Mouse (Mus musculus) MEL (cell line): ENCODE measurements at regions not wholly inside any gene's neighbourhood (a gene's known extent, or its start where the extent isn't known, plus 50 kb on each side); places are given as distances from the start of the nearest gene placed in this dataset.

Experiments used
- DNase-seq: peaks from one replicate; pipeline ENCODE4 v3.0.0; 2011; ENCODE audit warnings: low read depth, low spot score
- H3K27ac ChIP-seq: 2 replicates; pipeline ENCODE4 v1.5.1; 2012; ENCODE audit warnings: low read depth, mild to moderate bottlenecking, control low read depth, low read length, moderate library complexity; ENCODE audit not compliant: control insufficient read depth
- H3K27me3 ChIP-seq, 2 experiments: fragments of 150-350 bp in 1 of 2; sonication (generic) in 1 of 2; 2 replicates each; pipeline ENCODE4 v1.6.1; 2012; ENCODE audit warnings: low read length in 2 of 2, mild to moderate bottlenecking in 2 of 2, improper control_type of control experiment in 1 of 2, moderate library complexity in 1 of 2; ENCODE audit not compliant: insufficient read depth in 2 of 2, control insufficient read depth in 1 of 2
- H3K36me3 ChIP-seq, 2 experiments: 2 replicates each; pipeline ENCODE4 v1.6.1; 2012 to 2014; ENCODE audit warnings: low read length in 2 of 2, improper control_type of control experiment in 1 of 2, inconsistent platforms in 1 of 2, mild to moderate bottlenecking in 1 of 2; ENCODE audit not compliant: insufficient read depth in 2 of 2, control insufficient read depth in 1 of 2
- H3K4me1 ChIP-seq, 2 experiments: fragments of 150-350 bp in 1 of 2; sonication (generic) in 1 of 2; 2 replicates each; pipeline ENCODE4 v1.6.1; 2012; ENCODE audit warnings: low read length in 2 of 2, improper control_type of control experiment in 1 of 2, mild to moderate bottlenecking in 1 of 2; ENCODE audit not compliant: insufficient read depth in 2 of 2, control insufficient read depth in 1 of 2
- H3K4me3 ChIP-seq, 2 experiments: fragments of 150-350 bp in 1 of 2; sonication (generic) in 1 of 2; 2 replicates each; pipeline ENCODE4 v1.5.1; 2012; ENCODE audit warnings: low read depth in 2 of 2, low read length in 2 of 2, mild to moderate bottlenecking in 2 of 2, moderate library complexity in 2 of 2, control low read depth in 1 of 2, improper control_type of control experiment in 1 of 2; ENCODE audit not compliant: control insufficient read depth in 1 of 2, insufficient read depth in 1 of 2
- H3K79me2 ChIP-seq: 2 replicates; pipeline ENCODE4 v1.6.1; 2012; ENCODE audit warnings: mild to moderate bottlenecking, low read length, moderate library complexity; ENCODE audit not compliant: control insufficient read depth, poor library complexity, insufficient read depth
- H3K9ac ChIP-seq: 2 replicates; pipeline ENCODE4 v1.6.1; 2012; ENCODE audit warnings: low read depth, mild to moderate bottlenecking, control low read depth, low read length, moderate library complexity; ENCODE audit not compliant: control insufficient read depth, poor library complexity, severe bottlenecking
- H3K9me3 ChIP-seq: fragments of 150-350 bp; sonication (generic); replicated peaks from 2 replicates; pipeline ENCODE4 v1.6.1; 2012; ENCODE audit warnings: mild to moderate bottlenecking, low read length, improper control_type of control experiment, moderate library complexity; ENCODE audit not compliant: insufficient read depth
- CHD1 ChIP-seq: IDR thresholded peaks from 2 replicates; pipeline ENCODE4 v1.6.1; 2012; ENCODE audit warnings: low read depth, mild to moderate bottlenecking, inconsistent platforms, low read length, improper control_type of control experiment
- CTCF ChIP-seq, 3 experiments: IDR thresholded peaks in 2 of 3; conservative IDR thresholded peaks in 1 of 3; 2 replicates each; pipeline ENCODE4 v1.5.1; 2011 to 2012; ENCODE audit warnings: low read length in 3 of 3, low read depth in 2 of 3, mild to moderate bottlenecking in 2 of 3, improper control_type of control experiment in 1 of 3, inconsistent platforms in 1 of 3, mixed read lengths in 1 of 3, moderate library complexity in 1 of 3; ENCODE audit not compliant: control insufficient read depth in 1 of 3, insufficient read depth in 1 of 3, poor library complexity in 1 of 3, severe bottlenecking in 1 of 3
- E2F4 ChIP-seq: IDR thresholded peaks from 2 replicates; pipeline ENCODE4 v1.6.1; 2011; ENCODE audit warnings: low read depth, low read length, improper control_type of control experiment, borderline replicate concordance
- ELF1 ChIP-seq: IDR thresholded peaks from 2 replicates; pipeline ENCODE4 v1.6.1; 2014; ENCODE audit warnings: low read depth, mild to moderate bottlenecking, inconsistent platforms, low read length, improper control_type of control experiment, moderate library complexity
- EP300 ChIP-seq, 2 experiments: IDR thresholded peaks; 2 replicates each; pipeline ENCODE4 v1.6.1; 2011; ENCODE audit warnings: improper control_type of control experiment in 2 of 2, low read length in 2 of 2, low read depth in 1 of 2, mild to moderate bottlenecking in 1 of 2
- ETS1 ChIP-seq: IDR thresholded peaks from 2 replicates; pipeline ENCODE4 v1.6.1; 2012; ENCODE audit warnings: low read depth, mild to moderate bottlenecking, inconsistent platforms, low read length, improper control_type of control experiment, moderate library complexity
- HCFC1 ChIP-seq: IDR thresholded peaks from 2 replicates; pipeline ENCODE4 v1.6.1; 2012; ENCODE audit warnings: low read depth, mild to moderate bottlenecking, inconsistent platforms, low read length, improper control_type of control experiment, moderate library complexity
- MAFK ChIP-seq: IDR thresholded peaks from 2 replicates; pipeline ENCODE4 v1.6.1; 2011; ENCODE audit warnings: low read depth, mild to moderate bottlenecking, low read length, improper control_type of control experiment, borderline replicate concordance
- MAX ChIP-seq: IDR thresholded peaks from 2 replicates; pipeline ENCODE4 v1.6.1; 2011; ENCODE audit warnings: low read length, improper control_type of control experiment
- MEF2A ChIP-seq: IDR thresholded peaks from 2 replicates; pipeline ENCODE4 v1.6.1; 2014; ENCODE audit warnings: low read depth, mild to moderate bottlenecking, inconsistent platforms, low read length, improper control_type of control experiment; ENCODE audit not compliant: poor library complexity, insufficient replicate concordance, severe bottlenecking; ENCODE audit errors: extremely low read depth
- MXI1 ChIP-seq: IDR thresholded peaks from 2 replicates; pipeline ENCODE4 v1.6.1; 2011; ENCODE audit warnings: mild to moderate bottlenecking, low read depth, low read length, improper control_type of control experiment
- MYC ChIP-seq: IDR thresholded peaks from 2 replicates; pipeline ENCODE4 v1.6.1; 2011; ENCODE audit warnings: low read depth, mild to moderate bottlenecking, low read length, improper control_type of control experiment, moderate library complexity
- NRF1 ChIP-seq: IDR thresholded peaks from 2 replicates; pipeline ENCODE4 v1.6.1; 2014; ENCODE audit warnings: low read depth, mild to moderate bottlenecking, inconsistent platforms, low read length, improper control_type of control experiment, moderate library complexity; ENCODE audit not compliant: poor library complexity, insufficient read depth, severe bottlenecking
- POLR2A ChIP-seq, 2 experiments: IDR thresholded peaks; 2 replicates each; pipeline ENCODE4 v1.6.1; 2011 to 2012; ENCODE audit warnings: low read length in 2 of 2, mild to moderate bottlenecking in 2 of 2, control low read depth in 1 of 2, improper control_type of control experiment in 1 of 2, low read depth in 1 of 2, moderate library complexity in 1 of 2; ENCODE audit not compliant: control insufficient read depth in 1 of 2, insufficient read depth in 1 of 2, poor library complexity in 1 of 2
- RAD21 ChIP-seq: IDR thresholded peaks from 2 replicates; pipeline ENCODE4 v1.6.1; 2011; ENCODE audit warnings: mild to moderate bottlenecking, low read depth, low read length, improper control_type of control experiment
- SIN3A ChIP-seq: IDR thresholded peaks from 2 replicates; pipeline ENCODE4 v1.6.1; 2012; ENCODE audit warnings: low read length, improper control_type of control experiment, inconsistent platforms
- SMC3 ChIP-seq: IDR thresholded peaks from 2 replicates; pipeline ENCODE4 v1.6.1; 2011; ENCODE audit warnings: low read depth, low read length, improper control_type of control experiment
- TAL1 ChIP-seq: IDR thresholded peaks from 2 replicates; pipeline ENCODE4 v1.6.1; 2012; ENCODE audit warnings: mild to moderate bottlenecking, inconsistent platforms, low read length, moderate library complexity, mixed read lengths
- TBP ChIP-seq: IDR thresholded peaks from 2 replicates; pipeline ENCODE4 v1.8.0; 2011; ENCODE audit warnings: low read depth, low read length, improper control_type of control experiment
- USF1 ChIP-seq: IDR thresholded peaks from 2 replicates; pipeline ENCODE4 v1.6.1; 2014; ENCODE audit warnings: low read depth, mild to moderate bottlenecking, inconsistent platforms, low read length, improper control_type of control experiment, moderate library complexity
- ZC3H11A ChIP-seq: IDR thresholded peaks from 2 replicates; pipeline ENCODE4 v1.6.1; 2012; ENCODE audit warnings: low read depth, mild to moderate bottlenecking, inconsistent platforms, low read length, improper control_type of control experiment
- ZKSCAN1 ChIP-seq: IDR thresholded peaks from 2 replicates; pipeline ENCODE4 v1.6.1; 2012; ENCODE audit warnings: low read depth, mild to moderate bottlenecking, inconsistent platforms, low read length, improper control_type of control experiment, moderate library complexity
- ZNF384 ChIP-seq: IDR thresholded peaks from 2 replicates; pipeline ENCODE4 v1.6.1; 2012; ENCODE audit warnings: low read depth, mild to moderate bottlenecking, inconsistent platforms, low read length, improper control_type of control experiment

- TF ChIP-seq SIN3A = no peak; the same call in 1 of the 2 replicates
- TF ChIP-seq MAX = no peak
- TF ChIP-seq MEF2A = no peak
- no peak for TF ChIP-seq USF1
- no peak for TF ChIP-seq TAL1
- peak in 1 of 2 experiments; percentile 83; a peak in 1 of 4 replicates for TF ChIP-seq POLR2A (IDR thresholded peaks at IDR 0.05; ENCODE audit: control insufficient read depth in 1 of 2, insufficient read depth in 1 of 2, low read depth in 1 of 2, low read length in 2 of 2, poor library complexity in 1 of 2)
- no peak for TF ChIP-seq ETS1
- TF ChIP-seq TBP = no peak
Observed at GRCm38 (mm10) chr13:59227523-59228058, 357.4 kb downstream of the Agtpbp1 start (continued).

GRCm38 (mm10) chr13:59220587-59220986, 364.4 kb downstream of the Agtpbp1 start:
- H3K4me1 ChIP-seq = peaks cover 0 to 3% of the 10 kb centered on the region in 2 experiments; a peak in 1 of 4 replicates
- no peak for DNase-seq
- H3K9me3 ChIP-seq = no peaks in the 10 kb centered on the region
- H3K36me3 ChIP-seq = peaks cover 0 to 2% of the 10 kb centered on the region in 2 experiments; a peak in 2 of 4 replicates
- no peak overlapping the region for H3K27ac ChIP-seq
- H3K79me2 ChIP-seq = no peaks in the 10 kb centered on the region
- H3K27me3 ChIP-seq = no peaks in the 10 kb centered on the region
- H3K4me3 ChIP-seq = no peak overlapping the region
- H3K9ac ChIP-seq = no peak overlapping the region
- no peak for TF ChIP-seq E2F4
- TF ChIP-seq EP300 (IDR thresholded peaks at IDR 0.05; ENCODE audit: low read depth in 1 of 2, low read length in 2 of 2) = no peak
- no peak for TF ChIP-seq MAX
- TF ChIP-seq MXI1 = no peak
- no peak for TF ChIP-seq HCFC1
- no peak for TF ChIP-seq MAFK
- no peak for TF ChIP-seq ZKSCAN1

- TF ChIP-seq ELF1 (no peak), ZNF384 (no peak), EP300 (IDR thresholded peaks at IDR 0.05; ENCODE audit: low read depth in 1 of 2, low read length in 2 of 2) (no peak), RAD21 (peak; percentile 72), POLR2A (IDR thresholded peaks at IDR 0.05; ENCODE audit: control insufficient read depth in 1 of 2, insufficient read depth in 1 of 2, low read depth in 1 of 2, low read length in 2 of 2, poor library complexity in 1 of 2) (no peak), CHD1 (no peak), MYC (no peak), ZC3H11A (peak; percentile 40), CTCF (IDR thresholded peaks at IDR 0.05 in 2 of 3, conservative IDR thresholded peaks at IDR 0.05 in 1 of 3; ENCODE audit: control insufficient read depth in 1 of 3, insufficient read depth in 1 of 3, low read depth in 2 of 3, low read length in 3 of 3, poor library complexity in 1 of 3, severe bottlenecking in 1 of 3) (peak; percentile 71 to 79 (median 76)), SMC3 (peak; percentile 44), NRF1 (no peak)
- H3K36me3 ChIP-seq = no peaks in the 10 kb centered on the region
- H3K79me2 ChIP-seq = no peaks in the 10 kb centered on the region
- H3K27me3 ChIP-seq = no peaks in the 10 kb centered on the region
- no peaks in the 10 kb centered on the region for H3K9me3 ChIP-seq
- H3K4me1 ChIP-seq = no peaks in the 10 kb centered on the region
- H3K4me3 ChIP-seq = no peak overlapping the region
- peak; percentile 58 for DNase-seq
- H3K27ac ChIP-seq = no peak overlapping the region
- H3K9ac ChIP-seq = no peak overlapping the region
Observed at GRCm38 (mm10) chr13:59220156-59220555, 364.9 kb downstream of the Agtpbp1 start.
